Mouse (Mus musculus): ENCODE measurements around the gene Exoc3l4.

Gene Exoc3l4

DNA sequence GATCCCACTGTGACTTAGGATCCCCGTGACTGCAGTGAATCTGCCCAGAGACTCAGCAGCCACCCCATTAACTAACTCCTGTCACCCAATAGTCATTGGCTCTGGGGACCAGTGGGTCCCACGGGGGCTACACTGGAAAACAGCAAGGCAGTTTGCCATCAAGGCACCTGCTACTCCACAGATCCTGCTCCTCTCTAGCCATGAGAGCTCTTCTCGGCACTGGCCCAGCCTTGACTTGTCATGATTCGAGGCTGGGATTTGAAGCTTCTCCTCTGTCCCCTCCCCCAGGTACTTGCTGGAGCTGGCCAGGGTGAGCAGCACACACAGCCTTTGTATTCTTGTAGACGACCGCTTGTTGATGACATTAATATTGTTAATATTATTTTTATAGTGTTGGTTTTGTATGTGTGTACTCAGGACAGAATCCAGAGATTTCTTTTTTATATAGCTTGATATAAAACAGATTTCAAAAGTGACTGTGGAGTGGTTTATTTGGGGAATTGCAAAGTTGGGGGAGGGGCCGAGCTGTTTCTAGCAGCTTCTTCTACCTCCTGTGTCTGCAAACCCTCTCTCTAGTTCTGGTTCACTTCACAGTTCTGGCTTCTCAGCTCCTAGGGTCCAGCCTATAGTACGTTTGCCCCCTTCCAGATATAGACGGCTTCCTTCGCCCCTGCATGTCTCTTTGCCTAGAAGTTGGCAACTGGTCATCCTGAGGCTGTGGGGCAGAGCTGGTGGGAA, 37.9 kb downstream of the Exoc3l4 start:
- no peak for DNase-seq

DNA sequence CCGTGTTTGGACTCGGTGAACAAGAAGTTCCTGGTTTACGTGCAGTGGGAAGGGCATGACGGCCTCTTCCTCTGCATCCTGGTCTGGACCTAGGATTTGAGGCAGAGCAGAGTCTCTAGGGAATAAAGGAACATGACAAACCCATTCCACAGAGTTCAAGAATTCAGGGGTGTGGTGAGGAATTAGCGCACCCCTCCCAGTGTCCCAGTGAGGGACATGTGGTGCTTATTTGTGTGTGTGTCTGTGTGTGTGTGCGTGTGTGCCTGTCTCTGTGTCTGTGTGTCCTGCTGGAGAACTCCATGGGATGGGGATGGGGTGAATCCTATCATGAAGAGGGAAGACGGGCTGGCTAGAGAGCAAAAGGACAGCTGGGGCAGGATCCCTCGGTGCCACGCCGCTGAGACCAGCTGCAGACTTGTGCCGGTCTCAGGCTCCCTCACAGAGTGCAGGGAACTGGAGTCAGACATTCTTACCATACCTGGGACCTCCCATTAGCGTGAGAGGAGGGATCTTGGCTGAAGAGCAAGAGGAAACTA, 38.6 kb downstream of the Exoc3l4 start:
- peak; percentile 40 for DNase-seq

GRCm38 (mm10) chr12:111455860-111456259, 39.0 kb downstream of the Exoc3l4 start:
- DNase-seq = no peak

- no peak for DNase-seq
These were observed 40.9 kb downstream of the Exoc3l4 start for GRCm38 (mm10) chr12:111457742-111458141.

DNA sequence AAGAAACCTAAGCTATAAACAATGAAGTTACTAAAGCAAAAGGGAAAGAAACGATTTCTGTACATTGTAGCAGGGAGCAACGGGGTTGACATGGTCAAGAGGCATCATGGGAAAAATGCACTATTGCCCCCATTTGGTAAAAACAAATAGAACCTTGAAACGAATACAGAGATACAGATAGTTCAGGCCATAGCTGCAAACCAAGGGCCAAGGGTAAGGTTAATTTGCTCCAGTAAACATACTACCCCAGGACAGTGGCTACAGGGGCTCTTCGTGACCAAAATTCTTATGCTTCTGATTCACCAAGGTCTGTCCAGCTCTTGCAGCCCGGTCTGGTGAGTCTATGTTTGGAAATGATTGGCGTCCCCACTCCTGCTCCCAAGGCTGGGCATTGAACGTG, 46.8 kb downstream of the Exoc3l4 start:
- no peak for DNase-seq

DNA sequence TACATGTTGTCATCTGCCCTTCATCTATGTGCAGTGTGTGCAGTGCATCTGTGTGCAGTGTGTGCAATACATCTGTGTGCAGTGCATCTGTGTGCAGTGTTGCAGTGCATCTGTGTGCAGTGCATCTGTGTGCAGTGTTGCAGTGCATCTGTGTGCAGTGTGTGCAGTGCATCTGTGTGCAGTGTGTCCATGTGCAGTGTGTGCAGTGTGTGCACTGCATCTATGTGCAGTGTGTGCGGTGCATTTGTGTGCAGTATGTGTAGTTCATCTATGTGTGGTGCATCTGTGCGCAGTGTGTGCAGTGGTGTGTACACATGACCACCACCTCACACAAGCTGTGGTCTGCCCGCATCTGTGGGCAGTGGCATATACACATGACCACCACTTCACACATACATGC, 49.6 kb downstream of the Exoc3l4 start:
- no peak for DNase-seq

DNA sequence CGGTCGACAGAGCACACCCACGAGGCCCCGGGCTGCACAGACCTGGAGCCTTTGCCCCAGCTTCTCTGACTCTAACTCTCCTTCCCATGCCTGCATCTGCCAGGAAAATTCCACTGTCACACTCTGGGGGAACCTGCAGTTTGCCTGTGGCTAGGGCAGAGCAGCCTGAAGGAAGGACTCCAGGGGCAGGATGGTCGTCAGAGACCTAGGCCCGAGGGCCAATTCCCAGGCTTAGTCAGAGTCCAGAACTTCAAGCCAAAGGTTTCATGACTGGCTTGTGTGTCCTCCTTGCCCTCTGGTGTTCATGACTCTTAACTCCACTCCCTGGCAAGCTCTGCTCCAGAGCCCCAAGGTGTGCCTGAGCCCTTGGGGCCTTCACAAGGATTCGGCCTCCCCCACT, 51.4 kb downstream of the Exoc3l4 start:
- no peak for DNase-seq

GRCm38 (mm10) chr12:111469507-111469906, 52.7 kb downstream of the Exoc3l4 start:
- peak; percentile 49 for DNase-seq

- no peak for DNase-seq
These were observed 54.3 kb downstream of the Exoc3l4 start for GRCm38 (mm10) chr12:111471119-111471518.

GRCm38 (mm10) chr12:111471721-111472120, 54.9 kb downstream of the Exoc3l4 start:
- DNase-seq = no peak

GRCm38 (mm10) chr12:111472886-111473285, 56.1 kb downstream of the Exoc3l4 start:
- DNase-seq = no peak

DNA sequence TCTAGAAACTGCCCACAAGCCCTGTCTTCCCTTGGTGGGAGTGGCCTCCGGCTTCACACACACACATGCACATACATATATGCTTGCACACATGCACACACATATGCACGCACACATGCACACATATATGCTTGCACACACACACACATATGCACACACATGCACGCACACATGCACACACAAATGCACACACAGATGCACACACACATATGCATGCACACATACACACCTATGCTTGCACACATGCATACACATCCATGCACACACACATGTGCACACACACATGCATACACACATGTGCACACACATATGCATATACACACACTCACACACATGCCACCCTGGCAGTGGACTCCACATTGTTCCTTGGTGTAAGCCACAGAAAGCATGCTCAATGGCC, 57.6 kb downstream of the Exoc3l4 start:
- DNase-seq = no peak

GRCm38 (mm10) chr12:111474893-111475643, 58.3 kb downstream of the Exoc3l4 start:
- DNase-seq = peak; percentile 75

DNA sequence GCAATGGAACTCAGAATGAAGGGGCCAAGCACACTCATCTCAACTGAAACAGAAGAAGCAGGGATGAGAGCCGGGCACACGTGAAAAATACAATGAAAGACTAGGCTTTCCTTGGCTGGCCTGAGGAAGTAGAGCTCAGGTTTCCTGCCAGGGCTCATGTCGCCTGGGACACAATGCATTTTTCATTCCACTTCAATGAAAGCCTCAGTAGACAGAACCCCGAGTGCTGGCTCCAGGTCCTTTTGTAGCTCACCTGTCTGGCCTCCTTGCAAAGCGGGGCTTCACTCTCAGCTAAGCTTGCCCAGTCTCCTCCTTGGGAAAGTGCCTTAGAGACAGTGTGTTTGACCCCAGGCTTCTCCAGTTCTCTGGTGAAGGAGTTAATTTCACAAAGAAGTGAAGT, 62.1 kb downstream of the Exoc3l4 start:
- DNase-seq = no peak

DNA sequence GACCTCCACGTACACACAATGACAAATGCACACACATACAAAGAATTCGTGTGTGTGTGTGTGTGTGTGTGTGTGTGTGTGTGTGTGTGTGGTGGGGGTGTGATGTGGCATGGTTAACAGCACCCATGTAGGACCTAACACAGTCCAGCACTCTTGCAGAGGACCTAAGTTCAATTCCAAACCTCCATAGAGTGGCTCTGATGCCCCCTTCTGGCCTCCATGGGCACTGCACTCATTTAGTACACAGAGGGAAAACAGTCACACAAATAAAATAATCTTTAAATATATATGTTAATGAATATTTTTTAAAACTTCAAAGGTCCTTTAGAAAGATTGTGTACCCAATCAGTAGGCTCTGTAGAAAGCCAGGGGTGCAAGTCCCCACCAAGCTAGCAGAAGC, 63.1 kb downstream of the Exoc3l4 start:
- no peak for DNase-seq
